Mouse (Mus musculus) kidney, postnatal 10 days (tissue): ENCODE measurements around the gene Cyp2d26.

Experiments used
- DNase-seq: peaks from one replicate; pipeline ENCODE4 v3.0.0; 2021; ENCODE audit warnings: mixed read lengths

The Cyp2d26 gene

DNA sequence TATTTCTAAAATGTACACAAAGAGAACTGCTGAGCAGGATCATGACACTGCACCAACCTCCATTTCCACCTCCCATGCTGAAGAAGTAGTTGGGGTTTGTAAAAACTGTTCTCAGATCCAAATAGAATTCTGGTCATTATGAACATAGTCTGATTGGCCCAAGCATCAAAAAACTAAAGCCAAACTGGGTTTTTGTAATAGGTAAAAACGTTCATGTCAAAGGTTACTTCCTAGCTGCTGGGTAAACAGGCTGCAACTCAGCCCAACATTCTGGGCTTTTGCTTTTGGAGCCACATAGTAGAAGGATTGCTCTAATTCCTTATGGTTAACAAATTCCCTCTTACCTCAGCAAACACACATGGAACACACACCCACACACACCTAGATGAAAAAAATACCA lies 46.0 kb downstream of the Cyp2d26 start:
- DNase-seq = no peak

DNA sequence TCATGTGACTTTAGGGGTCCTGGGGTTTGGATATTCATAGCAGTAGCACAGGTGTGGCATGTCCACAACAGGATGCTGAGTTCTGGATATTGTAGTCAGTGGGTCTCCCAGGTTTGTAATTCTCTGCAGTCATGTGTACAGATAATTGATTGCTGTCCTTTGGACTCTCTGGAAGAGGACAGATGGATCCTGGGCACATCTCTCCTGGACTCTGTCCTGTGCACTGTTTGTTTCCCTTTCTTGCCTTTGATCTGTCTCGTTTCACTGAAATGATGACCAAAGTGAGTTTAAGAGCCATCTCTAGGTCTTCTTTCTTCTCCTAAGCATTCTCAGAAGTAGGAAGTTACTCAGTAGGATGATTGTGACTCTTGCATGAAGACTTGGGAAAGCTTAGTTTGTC lies 46.6 kb downstream of the Cyp2d26 start:
- no peak for DNase-seq
